Mouse (Mus musculus): ENCODE measurements at regions not wholly inside any gene's neighbourhood (a gene's known extent, or its start where the extent isn't known, plus 50 kb on each side); places are given as distances from the start of the nearest gene placed in this dataset.

DNA sequence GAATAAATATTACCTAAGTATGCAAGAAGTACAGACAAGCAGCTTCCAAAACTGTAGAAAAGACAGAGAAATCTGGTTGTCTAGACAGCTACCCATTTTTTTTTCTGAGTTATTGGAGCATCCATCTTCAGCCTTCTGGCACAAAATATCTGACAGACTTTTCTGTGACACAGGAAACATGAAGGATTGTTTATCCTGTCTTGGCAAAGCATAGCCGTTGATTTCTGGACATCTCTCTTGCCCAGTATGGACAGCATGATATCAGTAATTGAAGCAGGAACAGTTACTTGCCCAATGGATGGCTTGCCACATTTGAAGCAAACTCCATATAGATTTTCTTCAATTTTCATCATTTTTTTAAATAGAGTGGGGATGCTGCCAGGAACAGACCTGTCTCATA, 96.1 kb upstream of the Naaladl2 start:
- DNase-seq (ENCODE audit: low spot score) (no peak), ATAC-seq (replicated peaks; ENCODE audit: low FRiP score, low read depth) (no peak)
- H3K4me1 ChIP-seq (replicated peaks; ENCODE audit: insufficient read depth, low read length), result no peaks in the 10 kb centered on the region
- H3K27me3 ChIP-seq (ENCODE audit: insufficient read depth, low read length), result no peaks in the 10 kb centered on the region
- H3K4me2 ChIP-seq (ENCODE audit: low read length), result no peak overlapping the region
- no peak overlapping the region for H3K27ac ChIP-seq
- no peak overlapping the region for H3K9ac ChIP-seq (ENCODE audit: low read depth, low read length)
- H3K36me3 ChIP-seq (ENCODE audit: insufficient read depth, low read length), result no peaks in the 10 kb centered on the region
- 83% methylated on average over 1 of the region's 1 CpGs for WGBS
- TF ChIP-seq CTCF (IDR thresholded peaks at IDR 0.05; ENCODE audit: low read depth), result no peak
- H3K4me3 ChIP-seq (replicated peaks; ENCODE audit: low read depth, low read length), result no peak overlapping the region
- H3K9me3 ChIP-seq (replicated peaks; ENCODE audit: low read length), result no peaks in the 10 kb centered on the region

- Histone ChIP-seq H3K9ac (ENCODE audit: low read depth, low read length) (no peak overlapping the region), H3K4me1 (replicated peaks; ENCODE audit: insufficient read depth, low read length) (no peaks in the 10 kb centered on the region), H3K27me3 (ENCODE audit: insufficient read depth, low read length) (no peaks in the 10 kb centered on the region), H3K4me2 (ENCODE audit: low read length) (no peak overlapping the region), H3K9me3 (replicated peaks; ENCODE audit: low read length) (no peaks in the 10 kb centered on the region), H3K27ac (no peak overlapping the region), H3K36me3 (ENCODE audit: insufficient read depth, low read length) (no peaks in the 10 kb centered on the region), H3K4me3 (replicated peaks; ENCODE audit: low read depth, low read length) (no peak overlapping the region)
- ATAC-seq (replicated peaks; ENCODE audit: low FRiP score, low read depth), result no peak
- TF ChIP-seq CTCF (IDR thresholded peaks at IDR 0.05; ENCODE audit: low read depth), result peak; percentile 72
- peak; percentile 63 for DNase-seq (ENCODE audit: low spot score)
- WGBS, result 62% methylated on average over 1 of the region's 1 CpGs
Observed at GRCm38 (mm10) chr3:25220601-25221000, 76.5 kb upstream of the Naaladl2 start.

- no peak for TF ChIP-seq CTCF (IDR thresholded peaks at IDR 0.05; ENCODE audit: low read depth)
- H3K4me1 ChIP-seq (replicated peaks; ENCODE audit: insufficient read depth, low read length), result no peaks in the 10 kb centered on the region
Observed at GRCm38 (mm10) chr3:25208041-25208685, 64.1 kb upstream of the Naaladl2 start.

More at GRCm38 (mm10) chr3:25208041-25208685, 64.1 kb upstream of the Naaladl2 start:
- Histone ChIP-seq H3K27ac (no peak overlapping the region), H3K4me3 (replicated peaks; ENCODE audit: low read depth, low read length) (no peak overlapping the region), H3K9ac (ENCODE audit: low read depth, low read length) (no peak overlapping the region), H3K9me3 (replicated peaks; ENCODE audit: low read length) (no peaks in the 10 kb centered on the region), H3K36me3 (ENCODE audit: insufficient read depth, low read length) (no peaks in the 10 kb centered on the region), H3K4me2 (ENCODE audit: low read length) (no peak overlapping the region), H3K27me3 (ENCODE audit: insufficient read depth, low read length) (no peaks in the 10 kb centered on the region)
- ATAC-seq (replicated peaks; ENCODE audit: low FRiP score, low read depth) (no peak), DNase-seq (ENCODE audit: low spot score) (no peak)
- WGBS, result 90% methylated on average over 5 of the region's 5 CpGs
